Mouse (Mus musculus): ENCODE results near the gene Scgn.
A peak's percentile ranks its signal among the peaks of the same experiment; 100 is the strongest.

Gene Scgn

DNA sequence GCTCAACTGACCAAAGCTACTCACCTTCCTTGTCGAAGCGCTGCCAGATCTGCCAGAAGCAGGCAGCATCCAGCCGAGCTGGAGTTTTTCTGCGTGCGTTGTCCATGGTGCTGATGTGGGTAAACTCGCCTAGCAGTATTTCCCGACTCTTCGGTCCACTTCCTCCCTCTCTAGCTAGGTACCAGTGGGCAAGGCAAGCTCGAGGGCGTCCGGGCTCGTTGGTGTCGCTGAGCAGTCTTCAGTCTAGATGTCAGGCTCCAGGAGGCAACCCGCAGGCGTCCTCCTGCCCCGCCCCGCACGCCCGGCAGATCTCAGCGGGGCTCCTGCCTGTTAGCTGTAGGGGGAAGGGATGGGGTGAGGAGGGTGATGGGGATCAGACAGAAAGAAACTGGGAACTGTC lies at the start of gene Scgn:
Gene Scgn, minus strand, starts transcription at position 287 of the 400 bp plus-strand sequence.
- no peak for DNase-seq (ENCODE audit: low read depth, low spot score)

DNA sequence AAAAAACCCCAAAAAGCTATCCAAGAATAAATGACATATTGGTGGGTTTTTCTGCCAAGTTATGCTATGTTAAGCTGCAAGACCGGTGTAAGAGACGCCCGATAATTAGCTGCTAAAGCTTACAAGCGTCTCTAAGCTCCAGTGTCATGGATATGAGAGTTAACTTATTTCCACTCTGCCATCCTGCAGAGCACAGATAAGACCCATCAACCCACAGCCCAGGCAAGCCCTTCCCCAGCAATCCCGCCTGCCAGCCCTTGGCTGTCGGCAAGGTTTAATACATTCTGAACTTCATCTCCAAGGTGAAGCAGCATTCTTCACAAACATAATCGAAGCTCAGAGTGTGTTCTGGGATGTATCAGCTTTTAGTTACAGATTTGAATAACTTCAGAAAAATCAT lies 49.2 kb upstream of the Scgn start:
- DNase-seq (ENCODE audit: low read depth, low spot score), result no peak

DNA sequence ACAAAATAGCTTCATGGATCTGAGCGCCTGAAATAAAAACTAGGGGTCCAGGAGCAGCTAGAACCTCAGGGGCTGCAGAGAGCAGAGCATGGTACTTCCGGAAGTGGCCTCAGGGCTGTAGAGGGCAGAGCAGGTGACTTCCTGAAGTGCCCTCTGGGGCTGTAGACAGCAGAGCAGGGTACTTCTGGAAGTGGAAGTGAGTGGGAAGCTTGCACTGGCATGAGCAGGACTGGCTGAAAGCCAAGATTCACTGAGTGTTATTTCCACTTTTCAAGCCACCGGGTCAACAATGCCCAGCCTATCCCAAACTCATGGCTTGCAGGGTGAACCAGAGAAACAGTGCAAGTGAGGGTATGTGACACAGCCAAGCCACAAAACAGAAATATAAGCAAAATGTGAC lies 46.5 kb upstream of the Scgn start:
- DNase-seq (ENCODE audit: low read depth, low spot score), result no peak

DNA sequence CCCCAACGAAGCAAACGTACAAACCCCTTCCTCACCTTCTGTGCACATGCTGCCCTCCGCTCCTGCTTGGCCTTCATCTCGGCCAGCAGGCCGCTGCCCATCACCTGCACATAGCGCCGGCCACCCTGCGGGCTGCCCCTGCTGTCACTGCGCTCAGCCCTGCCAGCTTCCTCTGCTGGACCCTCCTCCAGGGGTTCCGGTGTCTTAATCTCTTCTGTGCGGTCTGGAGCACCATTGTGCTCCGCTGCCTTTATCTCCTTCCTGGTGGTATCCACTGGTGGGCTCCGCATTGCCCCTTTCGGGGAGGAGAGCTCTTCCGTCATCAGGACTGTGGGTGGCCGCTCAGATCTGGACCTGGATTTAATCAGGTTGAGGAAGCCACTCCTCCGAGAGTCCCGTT lies 45.1 kb upstream of the Scgn start:
- no peak for DNase-seq (ENCODE audit: low read depth, low spot score)

DNA sequence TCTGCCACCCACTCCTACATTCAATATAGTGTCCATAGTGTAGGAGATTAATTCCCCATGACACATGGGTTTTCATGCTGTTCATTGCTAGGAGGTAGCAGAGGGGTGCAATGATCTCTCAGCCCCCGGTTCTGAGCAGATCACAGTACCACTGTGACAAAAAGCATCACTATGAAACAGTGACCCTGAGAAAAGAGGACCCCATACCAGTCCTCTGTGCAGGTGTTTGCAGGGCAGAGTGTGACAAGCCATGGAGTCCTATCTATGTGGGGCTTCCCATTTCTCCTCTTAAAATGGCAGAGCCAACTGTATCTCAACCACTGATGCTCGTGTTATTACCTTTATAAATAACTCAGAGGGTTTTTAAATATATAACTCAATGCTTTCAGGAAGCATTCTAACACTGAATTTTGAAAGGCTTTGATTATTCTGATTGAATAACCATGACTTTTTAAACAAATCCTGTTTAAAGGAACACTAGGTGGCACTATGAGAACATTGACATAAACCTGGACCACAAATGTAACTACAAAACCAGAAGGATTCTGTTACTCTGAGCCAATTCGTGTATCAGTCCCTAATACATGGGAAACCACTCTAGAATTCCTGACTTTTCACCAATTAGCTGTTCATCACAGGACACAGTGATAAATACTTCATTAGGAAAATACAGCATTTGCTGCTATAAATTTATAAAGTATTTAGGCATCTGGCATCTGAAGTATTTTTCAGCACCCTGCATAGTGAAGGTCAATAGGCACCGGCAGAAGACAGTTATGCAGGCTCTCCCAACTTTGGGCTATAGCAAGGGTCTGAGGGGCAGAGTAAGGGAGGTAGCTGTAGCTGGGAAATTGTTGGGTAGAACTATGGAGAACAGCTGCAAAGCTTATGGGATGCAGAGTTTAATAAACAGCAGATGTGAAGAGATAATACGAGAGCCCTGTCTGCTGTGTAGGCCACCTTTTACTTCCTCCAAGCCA lies 36.5 kb upstream of the Scgn start:
- peak; percentile 23 for DNase-seq (ENCODE audit: low read depth, low spot score)

DNA sequence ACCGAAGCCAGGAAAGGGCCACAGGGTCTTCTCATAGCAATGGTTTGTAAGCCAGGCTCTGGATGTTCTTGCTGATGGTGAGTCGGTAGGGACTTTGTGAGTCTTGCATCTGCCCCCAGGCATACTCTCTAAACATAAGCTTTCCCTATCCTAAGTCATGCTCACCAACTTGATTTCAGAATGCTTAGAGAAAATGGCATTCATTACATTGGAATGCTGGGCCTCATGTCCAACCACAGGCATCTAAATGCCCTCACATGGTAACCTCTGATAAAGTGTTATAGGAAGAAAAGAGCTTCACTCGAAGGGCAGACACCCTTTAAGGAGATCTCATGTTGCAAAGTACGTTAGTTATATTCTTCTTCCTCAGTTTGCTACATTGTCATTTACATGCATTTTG lies 27.5 kb upstream of the Scgn start:
- DNase-seq (ENCODE audit: low read depth, low spot score), result no peak

DNA sequence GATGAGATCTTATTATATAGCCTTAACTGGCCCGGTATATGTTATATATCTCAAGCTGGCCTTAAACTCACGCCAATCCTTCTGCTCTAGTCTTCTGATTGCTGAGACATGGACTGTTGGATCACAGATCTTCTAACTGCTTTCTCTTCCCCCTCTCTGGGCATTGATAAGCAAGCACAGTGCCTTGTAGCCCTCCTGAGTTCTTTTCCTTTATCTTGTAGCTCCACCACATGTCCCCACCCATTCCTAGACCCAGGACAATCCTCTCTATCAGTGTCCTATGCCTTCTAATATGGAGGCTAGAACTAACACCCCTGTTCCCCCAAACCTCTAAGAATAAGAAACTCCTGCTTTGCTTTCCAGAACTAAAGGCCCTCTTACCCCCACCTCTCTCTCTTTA lies 14.5 kb upstream of the Scgn start:
- DNase-seq (ENCODE audit: low read depth, low spot score), result no peak

DNA sequence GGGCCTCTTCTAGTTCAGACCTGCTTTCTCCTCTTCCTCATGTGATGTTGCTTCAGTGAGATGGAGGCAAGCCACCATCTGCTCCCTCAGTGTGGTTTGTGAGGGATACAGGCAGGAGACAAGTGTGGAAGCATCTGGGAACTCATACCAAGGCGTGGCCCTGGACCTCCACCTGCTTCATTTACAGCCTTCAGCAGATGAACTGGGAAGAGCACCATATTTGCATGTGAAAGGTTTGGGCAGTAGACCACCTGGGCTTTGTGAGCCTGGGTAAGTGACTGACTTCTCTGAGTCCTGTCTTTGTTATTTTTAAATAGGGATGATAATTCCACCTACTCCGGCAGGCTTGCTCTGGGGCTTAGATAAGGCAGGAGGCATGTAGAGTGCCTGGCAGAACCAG lies 10.8 kb upstream of the Scgn start:
- no peak for DNase-seq (ENCODE audit: low read depth, low spot score)

DNA sequence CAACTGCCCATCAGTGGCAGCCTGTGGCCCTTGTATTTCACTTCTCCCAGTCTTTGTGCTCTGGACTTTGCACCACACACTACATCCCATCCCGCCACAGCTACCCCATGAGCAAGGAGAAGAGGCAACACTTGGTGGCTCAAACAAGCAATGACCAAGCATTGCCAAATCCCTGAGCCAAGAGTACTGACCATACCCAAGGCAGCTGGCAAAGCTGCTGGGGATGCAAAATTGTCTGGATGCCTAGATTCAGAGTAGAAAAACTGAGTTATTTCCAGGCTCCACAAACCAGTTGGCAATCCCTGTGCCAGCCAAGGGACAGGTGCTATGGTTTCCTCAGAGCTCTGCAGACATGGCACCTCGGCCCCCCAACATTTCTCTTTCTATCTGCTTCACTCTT lies 10.1 kb upstream of the Scgn start:
- no peak for DNase-seq (ENCODE audit: low read depth, low spot score)

DNA sequence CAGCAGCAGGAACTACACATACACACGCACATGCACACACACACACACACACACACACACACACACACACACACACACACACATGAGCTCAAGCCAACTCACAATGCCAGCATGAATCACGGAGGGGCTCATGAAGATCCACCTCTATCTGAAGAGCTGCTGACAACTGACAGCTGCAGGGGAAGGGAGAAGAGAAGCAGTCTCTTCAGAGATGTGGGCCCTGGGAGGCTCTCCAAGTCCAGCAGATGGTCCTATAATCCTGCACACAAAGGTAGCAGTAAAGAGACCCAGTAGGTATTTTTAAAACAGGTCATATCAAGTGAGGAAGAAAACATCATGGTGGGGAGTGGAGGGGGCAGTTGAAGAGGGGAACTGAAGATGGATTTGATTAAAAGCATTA lies 7.8 kb upstream of the Scgn start:
- DNase-seq (ENCODE audit: low read depth, low spot score), result no peak

DNA sequence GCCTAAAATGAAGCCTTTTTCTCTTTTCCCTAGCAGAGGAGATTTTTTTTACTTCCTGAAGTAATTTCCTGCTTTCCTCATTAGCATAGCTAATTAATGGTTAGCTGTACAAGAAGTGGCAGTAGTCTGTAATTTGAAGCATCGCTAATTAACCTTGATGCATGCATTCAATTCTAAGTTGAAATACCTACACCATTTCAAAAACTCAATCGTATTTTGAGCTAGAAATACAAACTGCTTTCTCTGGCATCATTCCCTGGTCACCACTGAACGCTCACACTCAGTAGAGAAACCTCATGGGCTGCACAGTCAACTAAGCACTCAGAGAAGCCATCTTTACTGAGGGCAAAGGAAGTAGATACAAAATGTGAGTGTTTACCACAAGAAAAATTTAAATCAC lies 3.7 kb upstream of the Scgn start:
- DNase-seq (ENCODE audit: low read depth, low spot score), result no peak

DNA sequence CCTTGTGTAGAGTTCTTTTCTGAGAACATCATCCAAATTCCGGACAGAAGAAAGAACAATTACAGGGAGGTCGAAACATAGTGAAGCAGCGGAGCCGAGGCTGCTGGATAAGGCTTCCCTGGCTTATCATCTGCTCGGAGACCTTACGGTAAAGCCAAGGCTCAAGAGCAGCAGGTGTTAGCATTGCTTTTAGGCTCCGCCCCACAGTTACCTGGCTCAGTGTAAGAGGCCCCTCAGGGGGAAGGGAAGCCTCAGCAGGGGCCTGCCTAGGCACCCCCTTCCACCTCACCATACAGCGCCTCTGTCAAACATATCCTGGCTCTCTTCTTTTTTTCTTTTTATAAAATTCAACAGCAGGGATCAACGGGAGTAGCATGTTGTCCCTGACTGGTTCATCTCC lies 3.0 kb upstream of the Scgn start:
- no peak for DNase-seq (ENCODE audit: low read depth, low spot score)

DNA sequence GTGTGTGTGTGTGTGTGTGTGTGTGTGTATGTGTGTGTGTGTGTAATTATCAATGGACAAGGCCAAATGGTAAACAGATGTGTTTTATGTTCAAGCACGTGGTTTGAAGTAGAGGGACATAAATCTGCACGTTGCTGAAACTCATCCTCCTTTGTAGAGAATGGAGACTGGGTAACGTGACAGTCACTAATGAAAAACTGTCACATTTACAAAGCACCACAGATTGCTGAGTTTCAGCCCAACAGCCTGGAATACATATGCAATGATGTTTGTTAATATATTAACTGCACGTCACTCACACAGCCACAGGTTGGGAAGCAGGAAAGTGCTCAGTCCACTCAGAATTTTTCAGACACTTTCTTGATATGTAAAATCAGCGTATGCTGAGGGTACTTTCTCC lies 563 bp downstream of the Scgn start:
- no peak for DNase-seq (ENCODE audit: low read depth, low spot score)

DNA sequence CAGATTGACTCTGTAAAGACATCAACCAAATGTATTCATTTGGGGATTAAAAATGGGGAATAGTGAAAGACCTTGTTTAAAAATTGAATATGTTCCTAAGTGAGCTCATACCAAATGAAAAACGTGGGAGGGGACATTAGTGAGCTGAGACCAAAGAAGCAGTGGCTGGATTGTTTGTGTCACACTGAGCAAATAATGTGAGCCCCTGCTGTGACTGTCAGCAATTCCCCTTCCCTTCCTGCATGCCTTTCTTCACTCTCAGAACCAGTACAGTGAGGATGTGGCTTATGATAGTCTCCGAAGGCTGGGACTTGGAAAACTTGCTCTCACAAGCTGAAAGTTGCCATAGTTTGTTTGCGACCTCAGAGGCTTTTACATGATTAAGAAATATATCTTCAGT lies 5.9 kb downstream of the Scgn start:
- DNase-seq (ENCODE audit: low read depth, low spot score), result no peak

DNA sequence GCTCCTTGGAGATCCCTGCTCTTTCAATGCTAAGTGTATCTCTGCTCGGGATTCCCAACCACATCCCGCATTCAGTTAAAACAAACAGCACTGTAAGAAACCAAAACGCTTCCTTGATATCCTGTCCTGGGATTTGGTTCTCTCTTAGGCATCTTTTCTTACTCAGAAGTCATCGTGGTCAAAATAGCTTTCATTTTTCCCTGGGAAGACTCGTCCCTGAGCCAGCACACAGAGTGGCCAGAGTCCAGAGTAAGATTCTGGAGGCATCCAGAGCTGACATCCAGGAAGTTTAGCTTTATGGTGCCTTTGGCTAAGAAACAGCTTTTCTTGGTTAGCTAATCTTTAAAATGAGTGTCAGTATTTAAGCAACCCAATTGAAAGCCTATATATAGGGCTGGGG lies 18.7 kb downstream of the Scgn start:
- no peak for DNase-seq (ENCODE audit: low read depth, low spot score)

DNA sequence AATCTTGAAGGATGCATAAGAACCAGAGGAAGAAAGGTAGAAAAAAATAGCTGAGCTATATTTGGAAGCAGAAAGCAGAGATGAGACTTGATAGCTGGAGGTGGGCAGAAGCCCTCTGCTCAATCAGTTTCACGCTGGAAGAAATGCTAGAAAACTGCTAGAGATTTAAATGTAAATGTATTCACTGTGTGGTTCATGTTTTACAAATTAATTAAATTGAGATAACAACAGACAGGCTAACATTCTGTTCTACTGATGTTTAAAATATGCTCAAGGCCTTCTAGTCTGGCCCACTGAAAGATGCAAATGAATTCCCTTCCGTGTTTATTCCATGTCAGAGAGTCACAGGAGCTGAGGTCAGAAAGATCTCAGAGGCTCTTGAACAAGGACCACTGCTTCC lies 19.1 kb downstream of the Scgn start:
- no peak for DNase-seq (ENCODE audit: low read depth, low spot score)

DNA sequence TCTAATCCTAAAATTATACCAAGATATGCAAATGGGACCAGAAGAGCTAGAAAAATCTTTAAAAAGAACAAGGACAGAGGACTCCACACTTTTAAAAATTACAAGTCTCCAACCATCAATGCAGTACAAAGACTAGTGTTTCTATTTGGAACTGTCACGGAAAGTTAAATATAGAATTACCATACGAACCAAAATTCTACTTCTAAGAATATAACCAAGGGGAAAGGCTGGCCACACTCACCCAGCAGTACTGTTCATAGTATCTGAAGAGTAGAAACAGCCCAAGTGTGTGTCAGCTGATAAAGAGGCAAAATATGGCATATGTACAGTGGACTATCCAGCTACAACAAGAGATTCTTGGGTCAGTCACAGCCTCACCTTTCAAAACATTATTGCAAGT lies 26.1 kb downstream of the Scgn start:
- no peak for DNase-seq (ENCODE audit: low read depth, low spot score)

DNA sequence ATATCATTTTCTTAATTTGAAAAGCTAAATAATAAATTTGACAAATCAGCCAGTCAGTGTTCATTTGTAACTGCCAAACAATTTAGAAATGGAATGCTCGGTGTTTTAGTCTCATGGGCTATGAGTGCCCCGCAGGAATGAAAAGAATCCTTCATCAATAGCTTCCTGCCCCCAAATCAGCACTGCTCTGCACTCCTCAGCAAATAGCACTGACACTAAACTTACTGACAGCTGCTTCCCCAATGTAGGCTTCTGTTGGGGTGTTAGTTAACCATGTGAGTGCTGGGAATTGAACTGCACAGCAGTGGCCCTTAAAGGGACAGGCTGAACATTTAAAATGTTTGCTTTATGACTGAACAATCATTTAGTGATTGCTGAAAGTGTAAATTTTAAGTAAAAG lies 31.2 kb downstream of the Scgn start:
- DNase-seq (ENCODE audit: low read depth, low spot score), result no peak

DNA sequence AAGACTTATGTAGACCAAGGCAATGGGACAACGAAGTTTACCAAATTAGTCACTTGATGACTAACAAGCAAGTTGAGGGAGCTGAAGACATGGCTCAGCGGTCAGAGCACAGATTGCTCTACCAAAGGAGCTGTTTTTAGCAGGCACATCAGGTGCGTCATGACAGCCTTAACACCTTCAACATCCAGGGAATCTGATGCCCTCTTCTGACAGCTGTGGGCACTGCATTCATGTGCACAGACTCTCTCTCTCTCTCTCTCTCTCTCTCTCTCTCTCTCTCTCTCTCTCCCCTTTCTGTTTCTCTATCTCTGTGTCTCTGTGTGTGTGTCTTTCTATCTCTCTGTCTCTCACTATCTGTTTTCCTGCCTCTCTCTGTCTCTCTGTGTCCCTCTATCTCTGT lies 40.1 kb downstream of the Scgn start:
- DNase-seq (ENCODE audit: low read depth, low spot score), result peak; percentile 56

DNA sequence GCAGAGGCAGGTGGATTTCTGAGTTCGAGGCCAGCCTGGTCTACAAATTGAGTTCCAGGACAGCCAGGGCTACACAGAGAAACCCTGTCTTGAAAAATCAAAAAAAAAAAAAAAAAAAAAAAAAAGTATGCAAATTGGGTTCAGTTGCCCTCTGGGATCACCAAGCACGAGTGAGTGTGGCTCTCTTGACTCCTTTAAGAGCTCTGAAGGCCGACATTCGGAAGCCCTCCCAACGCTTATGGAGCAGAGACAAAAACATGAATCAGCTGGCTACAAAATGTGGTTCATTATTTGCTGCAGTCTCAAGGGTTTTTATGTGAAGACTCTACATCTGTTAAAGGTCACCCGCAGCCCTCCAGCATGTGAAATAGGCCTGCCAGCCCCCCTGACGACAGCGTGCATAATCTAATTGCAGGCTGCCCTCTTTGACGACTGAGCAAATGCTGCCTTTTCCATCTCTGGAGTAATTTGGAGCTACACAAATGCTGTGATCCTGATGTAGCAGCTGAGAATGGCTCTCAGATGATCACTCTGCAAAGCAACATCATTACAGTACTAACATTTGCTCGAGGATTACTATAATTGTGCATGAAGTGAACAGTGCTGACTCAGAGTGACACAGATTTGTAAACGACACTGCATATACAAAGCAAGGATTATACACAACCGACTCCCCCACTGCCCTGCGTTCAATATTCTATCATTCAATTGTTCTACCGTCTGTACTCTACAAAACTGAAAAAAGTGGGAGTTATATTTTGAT lies 41.3 kb downstream of the Scgn start:
- DNase-seq (ENCODE audit: low read depth, low spot score), result no peak

DNA sequence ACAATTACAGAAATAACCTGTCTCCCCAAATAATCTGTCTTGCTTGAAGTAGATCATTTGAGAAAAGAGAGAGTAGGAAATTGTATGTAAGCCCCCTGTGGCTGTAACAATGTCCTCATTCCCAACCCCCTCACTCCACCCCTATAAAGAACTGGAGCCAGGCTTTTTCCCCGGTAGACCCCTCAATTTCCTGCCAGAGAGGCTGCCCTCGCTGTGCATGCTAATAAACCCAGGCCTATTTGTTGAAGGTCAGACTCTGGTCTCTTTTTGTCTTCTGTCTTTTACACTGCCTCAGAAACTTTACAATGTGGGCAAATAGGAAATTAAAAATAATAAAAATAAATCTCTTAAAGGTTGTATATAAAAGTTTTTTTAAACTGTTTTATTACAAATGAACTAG lies 44.8 kb downstream of the Scgn start:
- no peak for DNase-seq (ENCODE audit: low read depth, low spot score)

DNA sequence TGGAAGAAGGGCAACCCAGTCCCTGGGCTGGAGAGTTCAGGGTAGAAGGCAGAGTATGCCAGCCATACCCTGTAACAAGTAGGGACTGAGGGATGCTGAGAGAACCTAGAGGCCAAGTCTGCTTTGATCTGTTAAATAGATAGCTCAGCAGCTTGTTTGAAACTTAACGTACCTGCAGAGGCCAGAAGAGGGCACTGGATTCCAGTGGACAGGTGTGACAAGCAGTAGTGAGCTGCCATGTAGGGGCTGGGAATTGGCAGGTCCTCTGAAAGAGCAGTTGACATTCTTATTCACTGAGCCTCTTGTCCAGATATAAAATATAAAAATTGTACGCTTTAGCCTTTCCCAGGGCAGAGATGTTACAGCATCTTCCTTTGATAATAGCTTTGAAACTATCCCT lies 48.2 kb downstream of the Scgn start:
- peak; percentile 35 for DNase-seq (ENCODE audit: low read depth, low spot score)

DNA sequence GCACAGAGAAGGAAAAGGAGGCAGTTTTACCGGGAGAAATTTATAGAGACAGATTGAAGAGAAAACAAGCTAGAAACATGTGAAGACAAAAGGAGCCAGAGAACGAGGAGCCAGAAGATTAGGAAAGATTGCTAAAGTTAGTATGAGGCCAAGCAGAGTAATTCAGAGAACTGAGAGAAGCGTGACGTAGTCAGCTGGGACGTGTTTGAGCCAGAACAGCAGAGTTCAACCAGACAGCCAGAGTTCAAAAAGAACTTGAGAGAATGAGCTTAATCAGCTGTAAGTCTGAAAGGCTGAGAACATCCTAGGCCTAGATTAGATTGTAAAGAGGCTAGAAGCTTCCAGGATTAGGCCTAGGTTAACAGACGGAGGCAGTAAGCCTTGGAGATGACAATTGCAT lies 50.7 kb downstream of the Scgn start:
- no peak for DNase-seq (ENCODE audit: low read depth, low spot score)
